Mouse (Mus musculus): ENCODE data around the gene Eif4e. TPM values are rescaled to one million over a fixed set of nuclear protein-coding genes. Genes with fewer than 3 reads are reported as not detected.

Eif4e gene
- polyA plus RNA-seq, 1 experiment from 2014 or later, result 401 TPM

DNA sequence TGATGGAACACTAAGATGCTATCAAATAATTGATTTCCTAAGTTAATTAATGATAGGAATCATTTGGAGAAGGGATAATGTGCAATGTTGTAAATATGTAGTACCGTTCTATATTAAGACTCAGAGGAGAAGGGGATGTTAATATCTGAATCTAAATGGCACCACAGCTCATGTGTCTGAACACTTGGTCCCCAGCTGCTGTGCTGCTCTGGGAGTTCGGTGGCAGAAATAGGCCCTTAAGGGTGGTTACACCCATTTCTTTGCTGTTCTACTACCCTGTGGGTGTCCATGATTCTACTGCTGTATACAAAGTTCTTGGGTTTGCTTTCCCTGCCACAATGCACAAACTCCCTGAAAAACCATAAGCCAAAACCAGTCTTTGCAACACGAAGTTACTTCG is 61.2 kb downstream of the Eif4e start:
- Histone ChIP-seq H3K4me1 (replicated peaks; ENCODE audit: control insufficient read depth, insufficient read depth, low read length) (no peaks in the 10 kb centered on the region), H3K4me2 (replicated peaks; ENCODE audit: low read depth, low read length) (no peak overlapping the region), H3K27me3 (ENCODE audit: control insufficient read depth, insufficient read depth, low read length) (no peaks in the 10 kb centered on the region), H3K27ac (ENCODE audit: low read depth, low read length) (no peak overlapping the region), H3K4me3 (ENCODE audit: low read depth, low read length) (no peak overlapping the region), H3K9me3 (ENCODE audit: control insufficient read depth, low read length) (no peaks in the 10 kb centered on the region), H3K9ac (ENCODE audit: low read depth, low read length) (no peak overlapping the region), H3K36me3 (ENCODE audit: control insufficient read depth, insufficient read depth, low read length) (no peaks in the 10 kb centered on the region)
- ATAC-seq (ENCODE audit: low FRiP score), result no peak
- DNase-seq (ENCODE audit: low spot score), result no peak
- WGBS, result 87% methylated on average over 4 of the region's 4 CpGs

DNA sequence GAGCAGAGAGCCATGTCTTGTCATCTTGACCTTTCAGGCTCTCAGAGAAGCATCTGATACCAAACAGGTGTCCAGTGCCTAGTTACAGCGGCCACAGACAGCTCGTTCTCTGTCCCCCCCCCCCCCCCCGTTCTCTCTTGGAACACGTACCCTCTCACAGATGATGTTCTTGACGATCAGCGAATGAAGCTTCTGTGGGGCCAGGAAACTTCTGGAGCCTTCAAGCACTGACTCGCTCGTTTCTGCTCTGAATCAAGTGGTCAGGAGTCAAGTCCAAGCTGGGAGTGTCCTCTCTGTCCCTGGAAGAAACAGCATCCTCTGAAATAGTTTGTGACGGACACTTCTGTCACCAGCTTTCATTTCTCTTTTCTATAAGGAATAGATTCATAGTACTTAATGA is 62.0 kb downstream of the Eif4e start:
- Histone ChIP-seq H3K27me3 (ENCODE audit: control insufficient read depth, insufficient read depth, low read length) (no peaks in the 10 kb centered on the region), H3K4me3 (ENCODE audit: low read depth, low read length) (no peak overlapping the region), H3K36me3 (ENCODE audit: control insufficient read depth, insufficient read depth, low read length) (no peaks in the 10 kb centered on the region), H3K9me3 (ENCODE audit: control insufficient read depth, low read length) (no peaks in the 10 kb centered on the region), H3K27ac (ENCODE audit: low read depth, low read length) (no peak overlapping the region), H3K9ac (ENCODE audit: low read depth, low read length) (no peak overlapping the region), H3K4me2 (replicated peaks; ENCODE audit: low read depth, low read length) (no peak overlapping the region), H3K4me1 (replicated peaks; ENCODE audit: control insufficient read depth, insufficient read depth, low read length) (no peaks in the 10 kb centered on the region)
- WGBS, result 82% methylated on average over 9 of the region's 9 CpGs
- ATAC-seq (ENCODE audit: low FRiP score) (no peak), DNase-seq (ENCODE audit: low spot score) (no peak)

GRCm38 (mm10) chr3:138591002-138591401 is 65.0 kb downstream of the Eif4e start:
- H3K9ac ChIP-seq (ENCODE audit: low read depth, low read length), result no peak overlapping the region
- no peak overlapping the region for H3K4me3 ChIP-seq (ENCODE audit: low read depth, low read length)
- ATAC-seq (ENCODE audit: low FRiP score) (no peak), DNase-seq (ENCODE audit: low spot score) (no peak)
- no peaks in the 10 kb centered on the region for H3K27me3 ChIP-seq (ENCODE audit: control insufficient read depth, insufficient read depth, low read length)
- no peaks in the 10 kb centered on the region for H3K9me3 ChIP-seq (ENCODE audit: control insufficient read depth, low read length)
- H3K4me1 ChIP-seq (replicated peaks; ENCODE audit: control insufficient read depth, insufficient read depth, low read length), result no peaks in the 10 kb centered on the region
- H3K27ac ChIP-seq (ENCODE audit: low read depth, low read length), result no peak overlapping the region
- WGBS, result 95% methylated on average over 4 of the region's 4 CpGs
- no peak overlapping the region for H3K4me2 ChIP-seq (replicated peaks; ENCODE audit: low read depth, low read length)
- no peaks in the 10 kb centered on the region for H3K36me3 ChIP-seq (ENCODE audit: control insufficient read depth, insufficient read depth, low read length)

GRCm38 (mm10) chr3:138591806-138592365 is 65.9 kb downstream of the Eif4e start:
- DNase-seq (ENCODE audit: low spot score), result no peak
- no peaks in the 10 kb centered on the region for H3K4me1 ChIP-seq (replicated peaks; ENCODE audit: control insufficient read depth, insufficient read depth, low read length)
- no peak overlapping the region for H3K9ac ChIP-seq (ENCODE audit: low read depth, low read length)
- no peaks in the 10 kb centered on the region for H3K36me3 ChIP-seq (ENCODE audit: control insufficient read depth, insufficient read depth, low read length)
- no peak overlapping the region for H3K4me3 ChIP-seq (ENCODE audit: low read depth, low read length)
- WGBS, result 84% methylated on average over 7 of the region's 7 CpGs
- no peak overlapping the region for H3K4me2 ChIP-seq (replicated peaks; ENCODE audit: low read depth, low read length)
- no peaks in the 10 kb centered on the region for H3K27me3 ChIP-seq (ENCODE audit: control insufficient read depth, insufficient read depth, low read length)
- H3K27ac ChIP-seq (ENCODE audit: low read depth, low read length), result no peak overlapping the region
- H3K9me3 ChIP-seq (ENCODE audit: control insufficient read depth, low read length), result no peaks in the 10 kb centered on the region
- no peak for ATAC-seq (ENCODE audit: low FRiP score)

DNA sequence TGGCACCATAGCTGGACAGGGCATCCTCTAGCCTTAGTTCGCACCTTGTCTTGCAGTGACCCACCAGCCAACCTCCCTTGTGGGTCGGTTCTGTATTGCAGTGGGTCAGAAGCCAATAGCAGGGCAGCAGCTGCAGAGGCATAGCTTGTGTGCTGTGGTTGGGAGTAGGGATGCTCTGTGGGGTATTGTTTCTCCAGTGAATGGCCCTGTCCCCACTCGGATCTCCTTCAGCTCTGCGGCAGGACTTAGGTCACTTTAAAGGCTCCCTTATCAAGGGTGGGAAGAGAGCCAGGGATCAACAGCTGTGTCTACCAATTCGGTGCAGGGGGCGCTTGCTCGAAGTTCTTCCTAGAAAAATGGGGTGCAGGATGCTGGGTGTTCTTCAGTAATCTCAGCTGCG is 67.2 kb downstream of the Eif4e start:
- no peaks in the 10 kb centered on the region for H3K27me3 ChIP-seq (ENCODE audit: control insufficient read depth, insufficient read depth, low read length)
- H3K9me3 ChIP-seq (ENCODE audit: control insufficient read depth, low read length), result no peaks in the 10 kb centered on the region
- no peak overlapping the region for H3K4me3 ChIP-seq (ENCODE audit: low read depth, low read length)
- no peak overlapping the region for H3K27ac ChIP-seq (ENCODE audit: low read depth, low read length)
- DNase-seq (ENCODE audit: low spot score) (no peak), ATAC-seq (ENCODE audit: low FRiP score) (no peak)
- no peak overlapping the region for H3K9ac ChIP-seq (ENCODE audit: low read depth, low read length)
- H3K36me3 ChIP-seq (ENCODE audit: control insufficient read depth, insufficient read depth, low read length), result no peaks in the 10 kb centered on the region
- no peak overlapping the region for H3K4me2 ChIP-seq (replicated peaks; ENCODE audit: low read depth, low read length)
- WGBS, result 91% methylated on average over 8 of the region's 8 CpGs
- no peaks in the 10 kb centered on the region for H3K4me1 ChIP-seq (replicated peaks; ENCODE audit: control insufficient read depth, insufficient read depth, low read length)

- Histone ChIP-seq H3K4me2 (replicated peaks; ENCODE audit: low read depth, low read length) (no peak overlapping the region), H3K27ac (ENCODE audit: low read depth, low read length) (no peak overlapping the region), H3K9ac (ENCODE audit: low read depth, low read length) (no peak overlapping the region), H3K27me3 (ENCODE audit: control insufficient read depth, insufficient read depth, low read length) (no peaks in the 10 kb centered on the region), H3K9me3 (ENCODE audit: control insufficient read depth, low read length) (no peaks in the 10 kb centered on the region), H3K4me1 (replicated peaks; ENCODE audit: control insufficient read depth, insufficient read depth, low read length) (no peaks in the 10 kb centered on the region), H3K4me3 (ENCODE audit: low read depth, low read length) (no peak overlapping the region), H3K36me3 (ENCODE audit: control insufficient read depth, insufficient read depth, low read length) (no peaks in the 10 kb centered on the region)
- ATAC-seq (ENCODE audit: low FRiP score), result no peak
- no peak for DNase-seq (ENCODE audit: low spot score)
- 80% methylated on average over 7 of the region's 7 CpGs for WGBS
Measured at GRCm38 (mm10) chr3:138593911-138594310, 67.9 kb downstream of the Eif4e start.

GRCm38 (mm10) chr3:138601076-138601475 is 75.1 kb downstream of the Eif4e start:
- WGBS, result 85% methylated on average over 3 of the region's 4 CpGs
- ATAC-seq (ENCODE audit: low FRiP score), result no peak
- no peaks in the 10 kb centered on the region for H3K9me3 ChIP-seq (ENCODE audit: control insufficient read depth, low read length)
- no peak overlapping the region for H3K4me2 ChIP-seq (replicated peaks; ENCODE audit: low read depth, low read length)
- no peak overlapping the region for H3K4me3 ChIP-seq (ENCODE audit: low read depth, low read length)
- H3K4me1 ChIP-seq (replicated peaks; ENCODE audit: control insufficient read depth, insufficient read depth, low read length), result no peaks in the 10 kb centered on the region
- H3K27me3 ChIP-seq (ENCODE audit: control insufficient read depth, insufficient read depth, low read length), result no peaks in the 10 kb centered on the region
- H3K36me3 ChIP-seq (ENCODE audit: control insufficient read depth, insufficient read depth, low read length), result no peaks in the 10 kb centered on the region
- DNase-seq (ENCODE audit: low spot score), result no peak
- no peak overlapping the region for H3K27ac ChIP-seq (ENCODE audit: low read depth, low read length)
- no peak overlapping the region for H3K9ac ChIP-seq (ENCODE audit: low read depth, low read length)

GRCm38 (mm10) chr3:138605132-138605531 is 79.2 kb downstream of the Eif4e start:
- H3K9ac ChIP-seq (ENCODE audit: low read depth, low read length), result no peak overlapping the region
- no peaks in the 10 kb centered on the region for H3K9me3 ChIP-seq (ENCODE audit: control insufficient read depth, low read length)
- H3K27me3 ChIP-seq (ENCODE audit: control insufficient read depth, insufficient read depth, low read length), result no peaks in the 10 kb centered on the region
- H3K4me1 ChIP-seq (replicated peaks; ENCODE audit: control insufficient read depth, insufficient read depth, low read length), result no peaks in the 10 kb centered on the region
- no peak for DNase-seq (ENCODE audit: low spot score)
- ATAC-seq (ENCODE audit: low FRiP score), result no peak
- no peaks in the 10 kb centered on the region for H3K36me3 ChIP-seq (ENCODE audit: control insufficient read depth, insufficient read depth, low read length)
- H3K27ac ChIP-seq (ENCODE audit: low read depth, low read length), result no peak overlapping the region
- no peak overlapping the region for H3K4me3 ChIP-seq (ENCODE audit: low read depth, low read length)
- no peak overlapping the region for H3K4me2 ChIP-seq (replicated peaks; ENCODE audit: low read depth, low read length)
- WGBS, result 75% methylated on average over 8 of the region's 8 CpGs

- no peaks in the 10 kb centered on the region for H3K36me3 ChIP-seq (ENCODE audit: control insufficient read depth, insufficient read depth, low read length)
Measured at GRCm38 (mm10) chr3:138608665-138609064, 82.7 kb downstream of the Eif4e start.

More at GRCm38 (mm10) chr3:138608665-138609064, 82.7 kb downstream of the Eif4e start:
- ATAC-seq (ENCODE audit: low FRiP score), result no peak
- H3K9me3 ChIP-seq (ENCODE audit: control insufficient read depth, low read length), result no peaks in the 10 kb centered on the region
- no peak overlapping the region for H3K27ac ChIP-seq (ENCODE audit: low read depth, low read length)
- no peak overlapping the region for H3K9ac ChIP-seq (ENCODE audit: low read depth, low read length)
- no peak overlapping the region for H3K4me2 ChIP-seq (replicated peaks; ENCODE audit: low read depth, low read length)
- no peak for DNase-seq (ENCODE audit: low spot score)
- no peaks in the 10 kb centered on the region for H3K4me1 ChIP-seq (replicated peaks; ENCODE audit: control insufficient read depth, insufficient read depth, low read length)
- no peak overlapping the region for H3K4me3 ChIP-seq (ENCODE audit: low read depth, low read length)
- WGBS, result 80% methylated on average over 5 of the region's 5 CpGs
- no peaks in the 10 kb centered on the region for H3K27me3 ChIP-seq (ENCODE audit: control insufficient read depth, insufficient read depth, low read length)

Data from hindbrain, embryonic 11.5 days (tissue).